Mouse (Mus musculus): ENCODE results near the gene BC048403. TPM values are rescaled to one million over a fixed set of nuclear protein-coding genes. Genes with fewer than 3 reads are reported as not detected.

Gene BC048403
- 2.0 and 3.9 TPM in 2 replicates for total RNA-seq (2014; rRNA removed)
- 1.5 and 1.9 TPM in 2 replicates for polyA plus RNA-seq (2015; fragmentation: Nextera tagmentation; extraction: Ambion mirVana)

- WGBS: under 1% methylated on average over 68 of the region's 68 CpGs
- TF ChIP-seq CTCF (IDR thresholded peaks at IDR 0.05; ENCODE audit: low read depth): no peak
- Histone ChIP-seq H3K36me3 (ENCODE audit: insufficient read depth, low read length) (no peaks in the 10 kb centered on the region), H3K4me3 (ENCODE audit: low read length) (peak within 1 kb of the TSS; percentile 94), H3K27ac (peak within 1 kb of the TSS; percentile 86), H3K9me3 (ENCODE audit: low read length) (no peaks in the 10 kb centered on the region), H3K9ac (replicated peaks; ENCODE audit: low read length) (peak within 1 kb of the TSS; percentile 72), H3K27me3 (ENCODE audit: insufficient read depth, low read length) (no peaks in the 10 kb centered on the region), H3K4me2 (ENCODE audit: low read depth, low read length) (peak within 1 kb of the TSS; percentile 99), H3K4me1 (ENCODE audit: insufficient read depth, low read length) (no peaks in the 10 kb centered on the region)
- ATAC-seq (peak; percentile 93), DNase-seq (ENCODE audit: low spot score) (peak; percentile 94)
These were observed at the start of gene BC048403 for GRCm38 (mm10) chr10:121739548-121740505. TSS of gene BC048403 (plus strand) at chr10:121739937.

- H3K4me2 ChIP-seq (ENCODE audit: low read depth, low read length): peak overlapping the region; percentile 44
These were observed 46.7 kb upstream of the BC048403 start for GRCm38 (mm10) chr10:121692944-121693579.

GRCm38 (mm10) chr10:121694567-121694966 lies 45.2 kb upstream of the BC048403 start:
- DNase-seq (ENCODE audit: low spot score): no peak
- 80% methylated on average over 11 of the region's 11 CpGs for WGBS
- H3K4me2 ChIP-seq (ENCODE audit: low read depth, low read length): no peak overlapping the region

More at GRCm38 (mm10) chr10:121692944-121693579, 46.7 kb upstream of the BC048403 start:
- DNase-seq (ENCODE audit: low spot score) (no peak), ATAC-seq (no peak)
- no peaks in the 10 kb centered on the region for H3K9me3 ChIP-seq (ENCODE audit: low read length)
- H3K27me3 ChIP-seq (ENCODE audit: insufficient read depth, low read length): no peaks in the 10 kb centered on the region
- peak overlapping the region; percentile 18 for H3K4me3 ChIP-seq (ENCODE audit: low read length)
- no peaks in the 10 kb centered on the region for H3K4me1 ChIP-seq (ENCODE audit: insufficient read depth, low read length)
- no peak for TF ChIP-seq CTCF (IDR thresholded peaks at IDR 0.05; ENCODE audit: low read depth)
- no peak overlapping the region for H3K27ac ChIP-seq
- 46% methylated on average over 18 of the region's 18 CpGs for WGBS
- no peaks in the 10 kb centered on the region for H3K36me3 ChIP-seq (ENCODE audit: insufficient read depth, low read length)
- H3K9ac ChIP-seq (replicated peaks; ENCODE audit: low read length): no peak overlapping the region

GRCm38 (mm10) chr10:121701296-121702248 lies 38.2 kb upstream of the BC048403 start:
- H3K4me2 ChIP-seq (ENCODE audit: low read depth, low read length): no peak overlapping the region
- no peaks in the 10 kb centered on the region for H3K36me3 ChIP-seq (ENCODE audit: insufficient read depth, low read length)
- WGBS: 59% methylated on average over 11 of the region's 11 CpGs
- H3K27me3 ChIP-seq (ENCODE audit: insufficient read depth, low read length): no peaks in the 10 kb centered on the region
- DNase-seq (ENCODE audit: low spot score) (peak; percentile 82), ATAC-seq (0 out of 2 replicates have a peak, but pooled peaks have one; percentile 38)
- H3K4me1 ChIP-seq (ENCODE audit: insufficient read depth, low read length): no peaks in the 10 kb centered on the region
- H3K9ac ChIP-seq (replicated peaks; ENCODE audit: low read length): no peak overlapping the region
- no peak overlapping the region for H3K27ac ChIP-seq
- H3K4me3 ChIP-seq (ENCODE audit: low read length): no peak overlapping the region
- TF ChIP-seq CTCF (IDR thresholded peaks at IDR 0.05; ENCODE audit: low read depth): peak; percentile 79
- H3K9me3 ChIP-seq (ENCODE audit: low read length): no peaks in the 10 kb centered on the region

More at GRCm38 (mm10) chr10:121694567-121694966, 45.2 kb upstream of the BC048403 start:
- Histone ChIP-seq H3K27me3 (ENCODE audit: insufficient read depth, low read length) (no peaks in the 10 kb centered on the region), H3K4me1 (ENCODE audit: insufficient read depth, low read length) (no peaks in the 10 kb centered on the region), H3K27ac (no peak overlapping the region), H3K9ac (replicated peaks; ENCODE audit: low read length) (no peak overlapping the region), H3K9me3 (ENCODE audit: low read length) (no peaks in the 10 kb centered on the region), H3K4me3 (ENCODE audit: low read length) (no peak overlapping the region), H3K36me3 (ENCODE audit: insufficient read depth, low read length) (no peaks in the 10 kb centered on the region)
- no peak for TF ChIP-seq CTCF (IDR thresholded peaks at IDR 0.05; ENCODE audit: low read depth)
- ATAC-seq: no peak

- Histone ChIP-seq H3K9ac (replicated peaks; ENCODE audit: low read length) (no peak overlapping the region), H3K9me3 (ENCODE audit: low read length) (no peaks in the 10 kb centered on the region), H3K27me3 (ENCODE audit: insufficient read depth, low read length) (no peaks in the 10 kb centered on the region), H3K4me2 (ENCODE audit: low read depth, low read length) (no peak overlapping the region), H3K4me3 (ENCODE audit: low read length) (no peak overlapping the region), H3K36me3 (ENCODE audit: insufficient read depth, low read length) (no peaks in the 10 kb centered on the region), H3K4me1 (ENCODE audit: insufficient read depth, low read length) (no peaks in the 10 kb centered on the region), H3K27ac (no peak overlapping the region)
- ATAC-seq: 0 out of 2 replicates have a peak, but pooled peaks have one; percentile 43
- 54% methylated on average over 6 of the region's 6 CpGs for WGBS
- no peak for TF ChIP-seq CTCF (IDR thresholded peaks at IDR 0.05; ENCODE audit: low read depth)
- peak; percentile 44 for DNase-seq (ENCODE audit: low spot score)
These were observed 36.1 kb upstream of the BC048403 start for GRCm38 (mm10) chr10:121703619-121704018.

GRCm38 (mm10) chr10:121704871-121705270 lies 34.9 kb upstream of the BC048403 start:
- no peaks in the 10 kb centered on the region for H3K27me3 ChIP-seq (ENCODE audit: insufficient read depth, low read length)
- H3K9ac ChIP-seq (replicated peaks; ENCODE audit: low read length): no peak overlapping the region
- H3K4me2 ChIP-seq (ENCODE audit: low read depth, low read length): no peak overlapping the region
- no peak for TF ChIP-seq CTCF (IDR thresholded peaks at IDR 0.05; ENCODE audit: low read depth)
- H3K27ac ChIP-seq: no peak overlapping the region
- H3K4me1 ChIP-seq (ENCODE audit: insufficient read depth, low read length): no peaks in the 10 kb centered on the region
- no peaks in the 10 kb centered on the region for H3K36me3 ChIP-seq (ENCODE audit: insufficient read depth, low read length)
- no peaks in the 10 kb centered on the region for H3K9me3 ChIP-seq (ENCODE audit: low read length)
- ATAC-seq: no peak
- no peak for DNase-seq (ENCODE audit: low spot score)
- WGBS: 91% methylated on average over 6 of the region's 6 CpGs
- H3K4me3 ChIP-seq (ENCODE audit: low read length): no peak overlapping the region
